Mouse (Mus musculus): ENCODE measurements around the gene Napsa. TPM values are rescaled to one million over a fixed set of nuclear protein-coding genes. Genes with fewer than 3 reads are reported as not detected.

The Napsa gene
- polyA plus RNA-seq, 1 experiment, result 4,402 TPM

GRCm38 (mm10) chr7:44626068-44626385 is 53.8 kb downstream of the Napsa start:
- Histone ChIP-seq H3K27me3 (replicated peaks; ENCODE audit: control insufficient read depth, insufficient read depth, low read length) (no peaks in the 10 kb centered on the region), H3K4me1 (ENCODE audit: control insufficient read depth, insufficient read depth, low read length) (no peaks in the 10 kb centered on the region), H3K4me3 (ENCODE audit: insufficient read depth, low read depth, low read length) (no peak overlapping the region), H3K27ac (ENCODE audit: insufficient read depth, low read depth, low read length) (no peak overlapping the region), H3K36me3 (ENCODE audit: control insufficient read depth, insufficient read depth, low read length) (no peaks in the 10 kb centered on the region)
- no peak for DNase-seq
- 49% methylated on average over 1 of the region's 1 CpGs for WGBS
- no peak for TF ChIP-seq CTCF (conservative IDR thresholded peaks at IDR 0.05; ENCODE audit: insufficient read depth, insufficient read length, low read depth, low read length)
- no peak for TF ChIP-seq POLR2A (IDR thresholded peaks at IDR 0.05; ENCODE audit: low read depth, low read length)

GRCm38 (mm10) chr7:44626966-44627365 is 54.8 kb downstream of the Napsa start:
- no peaks in the 10 kb centered on the region for H3K27me3 ChIP-seq (replicated peaks; ENCODE audit: control insufficient read depth, insufficient read depth, low read length)
- 83% methylated on average over 13 of the region's 13 CpGs for WGBS
- no peak overlapping the region for H3K4me3 ChIP-seq (ENCODE audit: insufficient read depth, low read depth, low read length)
- TF ChIP-seq POLR2A (IDR thresholded peaks at IDR 0.05; ENCODE audit: low read depth, low read length), result no peak
- no peak for TF ChIP-seq CTCF (conservative IDR thresholded peaks at IDR 0.05; ENCODE audit: insufficient read depth, insufficient read length, low read depth, low read length)
- DNase-seq, result no peak
- H3K4me1 ChIP-seq (ENCODE audit: control insufficient read depth, insufficient read depth, low read length), result no peaks in the 10 kb centered on the region
- no peak overlapping the region for H3K27ac ChIP-seq (ENCODE audit: insufficient read depth, low read depth, low read length)
- no peaks in the 10 kb centered on the region for H3K36me3 ChIP-seq (ENCODE audit: control insufficient read depth, insufficient read depth, low read length)

DNA sequence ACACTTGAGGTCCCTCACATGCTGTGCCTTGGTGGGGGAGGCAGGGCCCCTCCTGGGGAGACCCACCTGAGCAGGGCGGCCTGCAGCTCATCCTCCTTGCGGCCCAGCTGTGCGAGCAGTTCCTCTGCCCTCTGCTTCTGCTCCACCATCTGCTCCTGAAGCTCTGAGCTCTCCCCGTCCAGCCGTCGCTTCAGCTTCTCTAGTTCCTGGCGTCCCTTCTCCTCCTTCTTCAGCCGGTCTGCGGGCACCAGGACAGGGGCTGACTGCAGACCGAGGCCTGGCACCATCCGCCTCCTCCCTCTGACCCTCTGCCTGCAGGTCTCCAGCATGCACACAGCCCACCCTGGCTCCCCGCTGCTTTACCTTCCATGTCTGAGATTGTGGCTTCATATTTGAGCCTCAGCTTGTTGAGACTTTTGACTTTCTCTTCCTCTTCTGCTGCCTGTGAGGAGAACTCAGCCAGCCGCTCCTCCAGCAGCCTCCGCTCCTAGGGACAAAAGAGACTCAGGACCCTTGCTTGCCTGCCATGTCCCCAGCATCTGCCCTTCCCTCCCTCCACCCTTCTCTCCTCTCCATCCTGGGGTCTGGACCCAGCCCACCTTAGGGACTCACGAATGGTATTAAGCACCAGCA is 56.3 kb downstream of the Napsa start:
- Histone ChIP-seq H3K4me1 (ENCODE audit: control insufficient read depth, insufficient read depth, low read length) (no peaks in the 10 kb centered on the region), H3K27ac (ENCODE audit: insufficient read depth, low read depth, low read length) (no peak overlapping the region), H3K36me3 (ENCODE audit: control insufficient read depth, insufficient read depth, low read length) (no peaks in the 10 kb centered on the region), H3K27me3 (replicated peaks; ENCODE audit: control insufficient read depth, insufficient read depth, low read length) (no peaks in the 10 kb centered on the region), H3K4me3 (ENCODE audit: insufficient read depth, low read depth, low read length) (no peak overlapping the region)
- DNase-seq, result no peak
- TF ChIP-seq POLR2A (IDR thresholded peaks at IDR 0.05; ENCODE audit: low read depth, low read length) (no peak), CTCF (conservative IDR thresholded peaks at IDR 0.05; ENCODE audit: insufficient read depth, insufficient read length, low read depth, low read length) (no peak)
- WGBS, result 91% methylated on average over 15 of the region's 15 CpGs

GRCm38 (mm10) chr7:44630437-44630836 is 58.3 kb downstream of the Napsa start:
- no peak overlapping the region for H3K4me3 ChIP-seq (ENCODE audit: insufficient read depth, low read depth, low read length)
- no peaks in the 10 kb centered on the region for H3K36me3 ChIP-seq (ENCODE audit: control insufficient read depth, insufficient read depth, low read length)
- WGBS, result 71% methylated on average over 13 of the region's 13 CpGs
- TF ChIP-seq CTCF (conservative IDR thresholded peaks at IDR 0.05; ENCODE audit: insufficient read depth, insufficient read length, low read depth, low read length) (no peak), POLR2A (IDR thresholded peaks at IDR 0.05; ENCODE audit: low read depth, low read length) (no peak)
- H3K27ac ChIP-seq (ENCODE audit: insufficient read depth, low read depth, low read length), result no peak overlapping the region
- no peak for DNase-seq
- no peaks in the 10 kb centered on the region for H3K27me3 ChIP-seq (replicated peaks; ENCODE audit: control insufficient read depth, insufficient read depth, low read length)
- no peaks in the 10 kb centered on the region for H3K4me1 ChIP-seq (ENCODE audit: control insufficient read depth, insufficient read depth, low read length)

DNA sequence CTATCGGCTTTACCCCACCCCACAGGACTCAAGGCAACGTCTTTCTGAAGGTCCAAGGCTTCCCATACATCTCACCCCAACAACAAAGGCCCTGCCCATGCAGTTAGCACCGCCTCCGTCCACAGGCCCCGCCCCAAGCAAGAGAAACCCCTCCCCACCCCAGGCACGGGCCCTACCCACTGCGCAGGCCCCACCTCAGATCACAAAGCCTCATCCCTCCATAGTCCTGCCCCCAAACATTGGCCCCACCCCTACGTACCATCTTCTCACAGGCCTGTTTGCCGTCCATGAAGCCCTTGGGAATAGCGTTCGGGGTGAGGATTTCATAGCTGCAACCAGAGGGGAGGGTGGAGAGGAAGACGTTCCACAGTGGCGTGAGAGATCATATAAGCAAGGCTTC is 60.5 kb downstream of the Napsa start:
- no peak overlapping the region for H3K27ac ChIP-seq (ENCODE audit: insufficient read depth, low read depth, low read length)
- TF ChIP-seq CTCF (conservative IDR thresholded peaks at IDR 0.05; ENCODE audit: insufficient read depth, insufficient read length, low read depth, low read length) (no peak), POLR2A (IDR thresholded peaks at IDR 0.05; ENCODE audit: low read depth, low read length) (no peak)
- H3K4me3 ChIP-seq (ENCODE audit: insufficient read depth, low read depth, low read length), result no peak overlapping the region
- H3K36me3 ChIP-seq (ENCODE audit: control insufficient read depth, insufficient read depth, low read length), result no peaks in the 10 kb centered on the region
- H3K4me1 ChIP-seq (ENCODE audit: control insufficient read depth, insufficient read depth, low read length), result no peaks in the 10 kb centered on the region
- H3K27me3 ChIP-seq (replicated peaks; ENCODE audit: control insufficient read depth, insufficient read depth, low read length), result no peaks in the 10 kb centered on the region
- 39% methylated on average over 13 of the region's 13 CpGs for WGBS
- no peak for DNase-seq

- Histone ChIP-seq H3K36me3 (ENCODE audit: control insufficient read depth, insufficient read depth, low read length) (no peaks in the 10 kb centered on the region), H3K27ac (ENCODE audit: insufficient read depth, low read depth, low read length) (no peak overlapping the region), H3K27me3 (replicated peaks; ENCODE audit: control insufficient read depth, insufficient read depth, low read length) (no peaks in the 10 kb centered on the region), H3K4me1 (ENCODE audit: control insufficient read depth, insufficient read depth, low read length) (no peaks in the 10 kb centered on the region), H3K4me3 (ENCODE audit: insufficient read depth, low read depth, low read length) (no peak overlapping the region)
- no peak for DNase-seq
- TF ChIP-seq CTCF (conservative IDR thresholded peaks at IDR 0.05; ENCODE audit: insufficient read depth, insufficient read length, low read depth, low read length) (peak; percentile 36), POLR2A (IDR thresholded peaks at IDR 0.05; ENCODE audit: low read depth, low read length) (no peak)
- WGBS, result 31% methylated on average over 15 of the region's 15 CpGs
Measured at GRCm38 (mm10) chr7:44633407-44633806, 61.2 kb downstream of the Napsa start.

Other genes with a start within 250 kb of the Napsa start
- 12.0 and 12.9 TPM in 2 replicates for gene Syt3, start 188.3 kb upstream of the Napsa start, polyA plus RNA-seq (2012; rRNA removed)
- 0.69 and 0.75 TPM in 2 replicates for gene 1700008O03Rik, start 186.6 kb upstream of the Napsa start, polyA plus RNA-seq (2012; rRNA removed)
- gene Lrrc4b, start 143.4 kb upstream of the Napsa start, polyA plus RNA-seq (2012; rRNA removed), result 0.30 and 0.52 TPM in 2 replicates
- gene Aspdh, start 107.0 kb upstream of the Napsa start, polyA plus RNA-seq (2012; rRNA removed), result 224 and 293 TPM in 2 replicates
- gene Josd2, start 104.4 kb upstream of the Napsa start, polyA plus RNA-seq (2012; rRNA removed), result 92.8 and 129 TPM in 2 replicates
- gene Emc10, start 75.9 kb upstream of the Napsa start, polyA plus RNA-seq (2012; rRNA removed), result 298 and 346 TPM in 2 replicates
- gene Fam71e1, start 75.8 kb upstream of the Napsa start, polyA plus RNA-seq (2012; rRNA removed), result 12.2 and 18.6 TPM in 2 replicates
- gene Mybpc2, start 47.7 kb upstream of the Napsa start, polyA plus RNA-seq (2012; rRNA removed), result 0.12 and 6.4 TPM in 2 replicates
- gene Spib, start 40.3 kb upstream of the Napsa start, polyA plus RNA-seq (2012; rRNA removed), result 0.88 and 8.3 TPM in 2 replicates
- gene Pold1, start 23.5 kb upstream of the Napsa start, polyA plus RNA-seq (2012; rRNA removed), result 12.7 and 14.2 TPM in 2 replicates
- gene Nr1h2, start 18.4 kb upstream of the Napsa start, polyA plus RNA-seq (2012; rRNA removed), result 136 and 159 TPM in 2 replicates
- 19.1 and 20.6 TPM in 2 replicates for gene Kcnc3, start 18.3 kb downstream of the Napsa start, polyA plus RNA-seq (2012; rRNA removed)
- gene Myh14, start 98.5 kb downstream of the Napsa start, polyA plus RNA-seq (2012; rRNA removed), result 8.5 and 12.4 TPM in 2 replicates
- not detected in 2 replicates for gene Izumo2, start 136.4 kb downstream of the Napsa start, polyA plus RNA-seq (2012; rRNA removed)
- gene Vrk3, start 176.0 kb downstream of the Napsa start, polyA plus RNA-seq (2012; rRNA removed), result 78.9 and 93.7 TPM in 2 replicates
- 0.04 and 0.09 TPM in 2 replicates for gene Zfp473, start 178.7 kb downstream of the Napsa start, polyA plus RNA-seq (2012; rRNA removed)
- gene Nup62, start 243.7 kb downstream of the Napsa start, polyA plus RNA-seq (2012; rRNA removed), result 32.6 and 35.9 TPM in 2 replicates
- gene Il4i1, start 244.0 kb downstream of the Napsa start, polyA plus RNA-seq (2012; rRNA removed), result 1.5 and 9.7 TPM in 2 replicates
- 42.1 and 57.2 TPM in 2 replicates for gene Atf5, start 244.3 kb downstream of the Napsa start, polyA plus RNA-seq (2012; rRNA removed)